Mouse (Mus musculus) ES-Bruce4 (cell line): ENCODE measurements around the gene Fhit. TPM values are rescaled to one million over a fixed set of nuclear protein-coding genes. Genes with fewer than 3 reads are reported as not detected.

Experiments used
- H3K27ac ChIP-seq: 2 replicates; pipeline ENCODE4 v1.5.1; 2012; ENCODE audit warnings: low read length, inconsistent platforms; ENCODE audit not compliant: insufficient read depth
- H3K27me3 ChIP-seq: 2 replicates; pipeline ENCODE4 v1.6.1; 2012; ENCODE audit warnings: mild to moderate bottlenecking, low read length, inconsistent platforms; ENCODE audit not compliant: control insufficient read depth, poor library complexity, insufficient read depth, severe bottlenecking
- H3K36me3 ChIP-seq: 2 replicates; pipeline ENCODE4 v1.6.1; 2012; ENCODE audit warnings: inconsistent platforms, mild to moderate bottlenecking, low read length, moderate library complexity; ENCODE audit not compliant: control insufficient read depth, poor library complexity, insufficient read depth, severe bottlenecking
- H3K4me1 ChIP-seq: one replicate; pipeline ENCODE4 v1.8.1; 2011; ENCODE audit warnings: low read length; ENCODE audit not compliant: control insufficient read depth, insufficient read depth
- H3K4me3 ChIP-seq: 2 replicates; pipeline ENCODE4 v1.5.1; 2011; ENCODE audit warnings: low read depth, mild to moderate bottlenecking, low read length
- H3K9ac ChIP-seq: 2 replicates; pipeline ENCODE4 v1.6.1; 2012; ENCODE audit warnings: low read depth, mild to moderate bottlenecking, inconsistent platforms; ENCODE audit not compliant: poor library complexity, severe bottlenecking
- H3K9me3 ChIP-seq: replicated peaks from 2 replicates; pipeline ENCODE4 v1.6.1; 2012; ENCODE audit warnings: mild to moderate bottlenecking, low read length, inconsistent platforms; ENCODE audit not compliant: control insufficient read depth, poor library complexity, insufficient read depth, severe bottlenecking
- CTCF ChIP-seq: IDR thresholded peaks from one replicate; pipeline ENCODE4 v1.8.1; 2011; ENCODE audit warnings: low read depth, low read length
- EP300 ChIP-seq: IDR thresholded peaks from 2 replicates; pipeline ENCODE4 v1.6.1; 2011; ENCODE audit warnings: low read depth, low read length; ENCODE audit not compliant: insufficient read depth
- POLR2A ChIP-seq: IDR thresholded peaks from one replicate; pipeline ENCODE4 v1.8.1; 2011; ENCODE audit warnings: low read length; ENCODE audit not compliant: insufficient read depth
- polyA plus RNA-seq: library from polyadenylated mRNA; stranded (reverse); fragments of >200 nt; gene quantifications from 2 replicates; pipeline ENCODE4 v1.2.4, GENCODE M21; 2011; ENCODE audit warnings: low read depth; ENCODE audit not compliant: missing spikeins, insufficient read depth, insufficient read length

Fhit gene
- polyA plus RNA-seq, 1 experiment, result not detected

DNA sequence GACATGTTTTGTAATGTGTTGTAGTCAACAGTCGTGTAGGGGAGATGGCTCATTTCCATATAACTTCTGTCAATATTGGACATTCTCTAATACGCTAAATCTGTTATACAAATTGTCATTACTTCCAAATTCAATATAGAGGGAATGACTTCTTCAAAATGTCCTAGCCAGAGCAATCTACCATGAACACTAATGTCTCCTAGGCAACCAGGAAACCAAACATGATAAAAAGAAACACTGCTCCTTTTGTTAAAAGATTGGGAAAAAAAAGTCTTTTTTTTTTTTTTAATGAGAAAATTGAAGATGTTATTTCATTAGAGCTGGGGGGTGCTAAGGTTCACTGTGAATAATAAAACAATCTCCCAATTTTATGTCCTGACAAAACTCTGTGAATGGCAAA, 729.3 kb downstream of the Fhit start:
- no peak for TF ChIP-seq EP300
- TF ChIP-seq POLR2A, result no peak
- no peak for TF ChIP-seq CTCF
- no peaks in the 10 kb centered on the region; the same call in 1 of the 2 replicates for H3K27me3 ChIP-seq
- H3K36me3 ChIP-seq, result no peaks in the 10 kb centered on the region
- no peak overlapping the region for H3K9ac ChIP-seq
- H3K9me3 ChIP-seq, result no peaks in the 10 kb centered on the region
- no peak overlapping the region for H3K4me3 ChIP-seq
- H3K27ac ChIP-seq, result no peak overlapping the region
- no peaks in the 10 kb centered on the region for H3K4me1 ChIP-seq

DNA sequence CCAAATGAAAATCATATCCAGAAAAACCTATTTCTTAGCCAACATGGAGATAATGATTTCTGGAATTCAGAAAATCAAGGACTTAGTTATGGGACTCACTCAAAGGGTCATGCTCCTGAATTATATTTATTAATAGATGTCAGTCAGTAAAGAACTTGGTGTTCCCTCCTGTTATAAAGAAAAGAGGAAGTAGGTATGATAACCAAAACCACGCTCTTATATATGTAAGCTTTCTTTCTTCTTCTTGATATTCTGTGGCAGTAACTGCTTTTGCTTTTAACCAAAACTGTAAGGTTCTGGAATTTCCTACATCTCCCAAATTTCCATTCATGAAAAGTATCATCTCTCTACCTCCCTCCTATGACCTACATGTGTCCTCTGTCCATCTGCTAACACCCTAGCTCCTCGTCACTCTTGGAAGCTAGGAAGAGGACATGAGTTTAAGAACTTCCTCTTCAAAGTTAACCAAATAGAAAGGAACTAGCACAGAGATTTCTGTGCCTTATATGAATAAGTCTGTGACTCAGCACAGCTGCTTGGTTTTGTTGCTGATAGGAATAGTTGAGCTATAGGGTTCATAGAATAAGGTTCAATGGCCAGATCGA, 731.3 kb downstream of the Fhit start:
- TF ChIP-seq CTCF (no peak), EP300 (no peak), POLR2A (no peak)
- H3K4me1 ChIP-seq, result no peaks in the 10 kb centered on the region
- H3K36me3 ChIP-seq, result no peaks in the 10 kb centered on the region
- no peak overlapping the region for H3K9ac ChIP-seq
- H3K27me3 ChIP-seq, result no peaks in the 10 kb centered on the region; the same call in 1 of the 2 replicates
- no peak overlapping the region for H3K27ac ChIP-seq
- H3K4me3 ChIP-seq, result no peak overlapping the region
- no peaks in the 10 kb centered on the region for H3K9me3 ChIP-seq

DNA sequence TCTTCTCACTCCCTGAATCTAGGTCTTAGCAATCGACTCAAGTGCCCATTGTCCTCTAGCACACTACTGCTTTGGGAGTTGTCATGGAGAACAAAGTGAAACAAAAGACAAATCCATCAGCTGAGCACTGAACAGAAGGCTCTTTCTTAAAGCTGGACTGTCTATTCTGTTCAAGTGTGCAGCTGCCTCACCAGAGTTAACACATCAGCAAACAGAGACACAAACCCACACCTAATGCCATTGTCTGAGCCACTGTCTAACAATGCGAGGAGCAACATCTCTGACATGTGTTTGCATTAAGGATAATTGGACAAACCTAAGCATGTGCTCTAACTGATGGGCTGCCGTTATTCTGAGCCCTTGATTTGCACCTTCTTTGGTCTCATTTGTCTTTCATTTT, 738.3 kb downstream of the Fhit start:
- no peaks in the 10 kb centered on the region for H3K36me3 ChIP-seq
- no peaks in the 10 kb centered on the region for H3K9me3 ChIP-seq
- no peak overlapping the region for H3K27ac ChIP-seq
- no peaks in the 10 kb centered on the region; the same call in 1 of the 2 replicates for H3K27me3 ChIP-seq
- H3K4me1 ChIP-seq, result no peaks in the 10 kb centered on the region
- H3K9ac ChIP-seq, result no peak overlapping the region
- no peak overlapping the region for H3K4me3 ChIP-seq
- no peak for TF ChIP-seq EP300
- TF ChIP-seq POLR2A, result no peak
- no peak for TF ChIP-seq CTCF

DNA sequence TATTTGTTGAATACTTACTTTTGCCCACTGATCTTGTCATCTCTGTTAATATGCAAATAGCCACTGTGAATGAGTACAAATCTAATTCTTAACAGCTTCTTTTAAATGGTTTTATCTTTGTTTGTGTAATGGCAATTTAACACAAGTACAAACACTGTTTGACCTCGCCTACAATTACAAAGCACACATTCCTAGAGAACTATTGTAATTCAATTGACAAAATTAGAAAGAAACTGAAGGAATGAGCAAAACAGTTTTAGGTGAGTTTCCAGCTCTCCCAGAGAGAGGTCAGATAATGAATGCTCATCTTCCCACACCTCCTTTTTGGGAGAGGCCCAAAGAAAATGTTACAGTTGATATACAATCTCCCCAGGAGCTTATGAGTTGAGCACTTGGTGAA, 739.6 kb downstream of the Fhit start:
- H3K36me3 ChIP-seq, result no peaks in the 10 kb centered on the region
- no peak overlapping the region for H3K9ac ChIP-seq
- no peaks in the 10 kb centered on the region for H3K9me3 ChIP-seq
- H3K27me3 ChIP-seq, result no peaks in the 10 kb centered on the region; the same call in 1 of the 2 replicates
- no peaks in the 10 kb centered on the region for H3K4me1 ChIP-seq
- no peak overlapping the region for H3K27ac ChIP-seq
- no peak for TF ChIP-seq EP300
- TF ChIP-seq CTCF, result no peak
- no peak for TF ChIP-seq POLR2A
- H3K4me3 ChIP-seq, result no peak overlapping the region

DNA sequence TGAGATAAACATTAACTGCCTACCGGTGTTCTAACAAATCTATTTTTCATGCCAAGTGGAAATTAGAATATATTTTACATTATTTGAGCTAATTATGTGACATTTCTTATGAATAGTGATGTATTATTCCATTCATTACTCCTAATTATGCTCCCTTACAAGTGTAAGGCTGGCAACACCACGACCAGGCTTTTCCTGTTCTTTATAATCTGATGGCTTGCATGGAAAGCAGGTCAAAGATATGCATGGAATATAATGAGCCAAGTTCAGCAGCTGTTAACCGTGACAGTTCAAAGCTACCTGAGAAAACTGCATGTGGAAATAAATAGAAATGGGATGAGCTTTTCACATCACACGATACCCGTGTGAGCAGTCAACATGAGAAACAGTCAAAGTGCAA, 746.8 kb downstream of the Fhit start:
- H3K27ac ChIP-seq, result no peak overlapping the region
- H3K4me1 ChIP-seq, result no peaks in the 10 kb centered on the region
- H3K4me3 ChIP-seq, result no peak overlapping the region
- H3K27me3 ChIP-seq, result no peaks in the 10 kb centered on the region; the same call in 1 of the 2 replicates
- no peak overlapping the region for H3K9ac ChIP-seq
- H3K9me3 ChIP-seq, result no peaks in the 10 kb centered on the region
- H3K36me3 ChIP-seq, result no peaks in the 10 kb centered on the region
- TF ChIP-seq EP300 (no peak), POLR2A (no peak), CTCF (no peak)

DNA sequence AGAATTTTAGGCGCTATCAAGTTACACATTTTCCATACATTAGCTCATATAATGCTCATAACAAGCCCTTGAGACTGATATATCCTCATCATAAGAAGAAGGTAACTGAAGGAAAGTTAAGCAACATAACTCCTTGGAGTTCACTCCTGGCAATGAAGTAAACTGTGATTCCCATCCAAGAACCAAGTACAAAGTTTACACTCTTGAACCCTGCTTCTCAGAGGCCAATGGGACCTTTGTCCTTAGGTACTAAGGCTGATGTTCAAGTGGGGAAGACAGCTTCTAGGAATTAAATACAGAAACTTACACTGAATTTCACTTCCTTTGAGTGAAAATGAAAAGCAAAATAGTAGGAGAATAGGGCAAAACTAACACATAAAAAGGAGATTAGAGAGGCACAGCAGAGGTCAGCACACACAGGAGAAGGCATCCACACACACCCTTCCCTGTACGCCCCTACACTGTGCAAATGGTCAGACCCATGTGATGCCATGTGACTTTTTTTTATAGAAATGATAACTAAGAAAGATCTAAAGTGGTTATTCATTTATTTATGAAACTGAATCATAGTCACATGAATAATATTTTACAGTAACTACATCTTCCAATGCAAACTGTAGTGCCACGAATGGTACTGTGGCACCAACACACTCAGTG, 752.4 kb downstream of the Fhit start:
- Histone ChIP-seq H3K4me1 (no peaks in the 10 kb centered on the region), H3K27me3 (no peaks in the 10 kb centered on the region)
- no peak for TF ChIP-seq CTCF
- no peak for TF ChIP-seq POLR2A
- no peak for TF ChIP-seq EP300

More for the DNA sequence above, 752.4 kb downstream of the Fhit start:
- H3K9me3 ChIP-seq, result no peaks in the 10 kb centered on the region
- H3K27ac ChIP-seq, result no peak overlapping the region
- H3K9ac ChIP-seq, result no peak overlapping the region
- H3K36me3 ChIP-seq, result no peaks in the 10 kb centered on the region
- H3K4me3 ChIP-seq, result no peak overlapping the region
